Mouse (Mus musculus): ENCODE measurements around the gene Rgs9. TPM values are rescaled to one million over a fixed set of nuclear protein-coding genes. Genes with fewer than 3 reads are reported as not detected.
"Not testable (repeated sequence)": the region's sequence is repeated elsewhere in the genome, so short reads cannot be mapped to it uniquely, and the experiment has no call there.

The Rgs9 gene
- polyA plus RNA-seq (2014; fragmentation: Nextera tagmentation; extraction: Ambion mirVana), result 2.8 and 3.1 TPM in 2 replicates

- Histone ChIP-seq H3K9ac (ENCODE audit: low read length) (peak within 1 kb of the TSS; percentile 34), H3K27ac (replicated peaks; ENCODE audit: low read depth, low read length) (no peak within 1 kb of the TSS), H3K4me1 (ENCODE audit: control insufficient read depth, insufficient read depth, low read length) (no peaks in the 10 kb centered on the region; the same call in 1 of the 2 replicates), H3K4me3 (ENCODE audit: low read depth, low read length) (peak within 1 kb of the TSS; percentile 38), H3K27me3 (ENCODE audit: control insufficient read depth, insufficient read depth, low read length) (no peaks in the 10 kb centered on the region), H3K9me3 (ENCODE audit: control insufficient read depth, low read length) (no peaks in the 10 kb centered on the region), H3K36me3 (ENCODE audit: control insufficient read depth, insufficient read depth, low read length) (no peaks in the 10 kb centered on the region), H3K4me2 (ENCODE audit: low read depth, severe bottlenecking) (peak within 1 kb of the TSS; percentile 64)
- 5% methylated on average over 37 of the region's 37 CpGs for WGBS
- peak; percentile 93 for ATAC-seq (ENCODE audit: insufficient number of reproducible peaks, low FRiP score, low TSS enrichment, low read depth)
- peak; percentile 96 for DNase-seq (ENCODE audit: low spot score)
These were observed at the start of gene Rgs9 for GRCm38 (mm10) chr11:109297710-109298375. Gene Rgs9, minus strand, starts transcription at chr11:109298129.

- Histone ChIP-seq H3K4me1 (ENCODE audit: control insufficient read depth, insufficient read depth, low read length) (no peaks in the 10 kb centered on the region), H3K4me3 (ENCODE audit: low read depth, low read length) (no peak overlapping the region), H3K27me3 (ENCODE audit: control insufficient read depth, insufficient read depth, low read length) (no peaks in the 10 kb centered on the region), H3K9me3 (ENCODE audit: control insufficient read depth, low read length) (no peaks in the 10 kb centered on the region), H3K36me3 (ENCODE audit: control insufficient read depth, insufficient read depth, low read length) (no peaks in the 10 kb centered on the region), H3K27ac (replicated peaks; ENCODE audit: low read depth, low read length) (no peak overlapping the region), H3K9ac (ENCODE audit: low read length) (no peak overlapping the region), H3K4me2 (ENCODE audit: low read depth, severe bottlenecking) (no peak overlapping the region)
- 66% methylated on average over 10 of the region's 10 CpGs for WGBS
- DNase-seq (ENCODE audit: low spot score) (no peak), ATAC-seq (ENCODE audit: insufficient number of reproducible peaks, low FRiP score, low TSS enrichment, low read depth) (no peak)
These were observed 49.5 kb upstream of the Rgs9 start for GRCm38 (mm10) chr11:109347242-109347959.

- Histone ChIP-seq H3K9ac (ENCODE audit: low read length) (no peak overlapping the region), H3K36me3 (ENCODE audit: control insufficient read depth, insufficient read depth, low read length) (no peaks in the 10 kb centered on the region), H3K9me3 (ENCODE audit: control insufficient read depth, low read length) (no peaks in the 10 kb centered on the region), H3K4me2 (ENCODE audit: low read depth, severe bottlenecking) (no peak overlapping the region), H3K4me1 (ENCODE audit: control insufficient read depth, insufficient read depth, low read length) (no peaks in the 10 kb centered on the region), H3K4me3 (ENCODE audit: low read depth, low read length) (no peak overlapping the region), H3K27ac (replicated peaks; ENCODE audit: low read depth, low read length) (no peak overlapping the region), H3K27me3 (ENCODE audit: control insufficient read depth, insufficient read depth, low read length) (no peaks in the 10 kb centered on the region)
- 50% methylated on average over 10 of the region's 10 CpGs for WGBS
- no peak for DNase-seq (ENCODE audit: low spot score)
- no peak for ATAC-seq (ENCODE audit: insufficient number of reproducible peaks, low FRiP score, low TSS enrichment, low read depth)
These were observed 46.2 kb upstream of the Rgs9 start for GRCm38 (mm10) chr11:109343991-109344599.

- no peak overlapping the region for H3K9ac ChIP-seq (ENCODE audit: low read length)
- WGBS, result 44% methylated on average over 7 of the region's 7 CpGs
- no peak for DNase-seq (ENCODE audit: low spot score)
- H3K4me3 ChIP-seq (ENCODE audit: low read depth, low read length), result no peak overlapping the region
- H3K27me3 ChIP-seq (ENCODE audit: control insufficient read depth, insufficient read depth, low read length), result no peaks in the 10 kb centered on the region
- no peak overlapping the region for H3K4me2 ChIP-seq (ENCODE audit: low read depth, severe bottlenecking)
- no peak for ATAC-seq (ENCODE audit: insufficient number of reproducible peaks, low FRiP score, low TSS enrichment, low read depth)
- no peaks in the 10 kb centered on the region for H3K36me3 ChIP-seq (ENCODE audit: control insufficient read depth, insufficient read depth, low read length)
- no peak overlapping the region for H3K27ac ChIP-seq (replicated peaks; ENCODE audit: low read depth, low read length)
- no peaks in the 10 kb centered on the region for H3K9me3 ChIP-seq (ENCODE audit: control insufficient read depth, low read length)
- H3K4me1 ChIP-seq (ENCODE audit: control insufficient read depth, insufficient read depth, low read length), result no peaks in the 10 kb centered on the region
These were observed 45.6 kb upstream of the Rgs9 start for GRCm38 (mm10) chr11:109343558-109343957.

GRCm38 (mm10) chr11:109342666-109343065, 44.7 kb upstream of the Rgs9 start:
- H3K36me3 ChIP-seq (ENCODE audit: control insufficient read depth, insufficient read depth, low read length); H3K9me3 ChIP-seq (ENCODE audit: control insufficient read depth, low read length); H3K4me3 ChIP-seq (ENCODE audit: low read depth, low read length); ATAC-seq (ENCODE audit: insufficient number of reproducible peaks, low FRiP score, low TSS enrichment, low read depth); H3K27ac ChIP-seq (replicated peaks; ENCODE audit: low read depth, low read length); H3K4me2 ChIP-seq (ENCODE audit: low read depth, severe bottlenecking); H3K9ac ChIP-seq (ENCODE audit: low read length); H3K4me1 ChIP-seq (ENCODE audit: control insufficient read depth, insufficient read depth, low read length); DNase-seq (ENCODE audit: low spot score); H3K27me3 ChIP-seq (ENCODE audit: control insufficient read depth, insufficient read depth, low read length): not testable (repeated sequence)
- WGBS, result 88% methylated on average over 4 of the region's 4 CpGs

- Histone ChIP-seq H3K4me1 (ENCODE audit: control insufficient read depth, insufficient read depth, low read length) (no peaks in the 10 kb centered on the region), H3K9ac (ENCODE audit: low read length) (no peak overlapping the region), H3K27ac (replicated peaks; ENCODE audit: low read depth, low read length) (no peak overlapping the region), H3K9me3 (ENCODE audit: control insufficient read depth, low read length) (peaks cover 3% of the 10 kb centered on the region; the same call in 1 of the 2 replicates), H3K36me3 (ENCODE audit: control insufficient read depth, insufficient read depth, low read length) (no peaks in the 10 kb centered on the region), H3K27me3 (ENCODE audit: control insufficient read depth, insufficient read depth, low read length) (no peaks in the 10 kb centered on the region), H3K4me2 (ENCODE audit: low read depth, severe bottlenecking) (no peak overlapping the region), H3K4me3 (ENCODE audit: low read depth, low read length) (no peak overlapping the region)
- WGBS, result 77% methylated on average over 5 of the region's 5 CpGs
- DNase-seq (ENCODE audit: low spot score) (no peak), ATAC-seq (ENCODE audit: insufficient number of reproducible peaks, low FRiP score, low TSS enrichment, low read depth) (no peak)
These were observed 42.6 kb upstream of the Rgs9 start for GRCm38 (mm10) chr11:109340541-109340940.

GRCm38 (mm10) chr11:109339155-109339938, 41.4 kb upstream of the Rgs9 start:
- no peak for ATAC-seq (ENCODE audit: insufficient number of reproducible peaks, low FRiP score, low TSS enrichment, low read depth)
- H3K4me2 ChIP-seq (ENCODE audit: low read depth, severe bottlenecking), result no peak overlapping the region
- no peaks in the 10 kb centered on the region for H3K4me1 ChIP-seq (ENCODE audit: control insufficient read depth, insufficient read depth, low read length)
- DNase-seq (ENCODE audit: low spot score), result no peak
- no peak overlapping the region for H3K4me3 ChIP-seq (ENCODE audit: low read depth, low read length)
- H3K9me3 ChIP-seq (ENCODE audit: control insufficient read depth, low read length), result peaks cover 3% of the 10 kb centered on the region; the same call in 1 of the 2 replicates
- H3K9ac ChIP-seq (ENCODE audit: low read length), result no peak overlapping the region
- H3K36me3 ChIP-seq (ENCODE audit: control insufficient read depth, insufficient read depth, low read length), result no peaks in the 10 kb centered on the region
- no peak overlapping the region for H3K27ac ChIP-seq (replicated peaks; ENCODE audit: low read depth, low read length)
- no peaks in the 10 kb centered on the region for H3K27me3 ChIP-seq (ENCODE audit: control insufficient read depth, insufficient read depth, low read length)
- 94% methylated on average over 8 of the region's 8 CpGs for WGBS

- no peaks in the 10 kb centered on the region for H3K4me1 ChIP-seq (ENCODE audit: control insufficient read depth, insufficient read depth, low read length)
- no peak overlapping the region for H3K27ac ChIP-seq (replicated peaks; ENCODE audit: low read depth, low read length)
- no peaks in the 10 kb centered on the region for H3K27me3 ChIP-seq (ENCODE audit: control insufficient read depth, insufficient read depth, low read length)
- 63% methylated on average over 6 of the region's 6 CpGs for WGBS
- ATAC-seq (ENCODE audit: insufficient number of reproducible peaks, low FRiP score, low TSS enrichment, low read depth) (no peak), DNase-seq (ENCODE audit: low spot score) (no peak)
- no peaks in the 10 kb centered on the region for H3K36me3 ChIP-seq (ENCODE audit: control insufficient read depth, insufficient read depth, low read length)
- no peak overlapping the region for H3K4me2 ChIP-seq (ENCODE audit: low read depth, severe bottlenecking)
- peaks cover 3% of the 10 kb centered on the region; the same call in 1 of the 2 replicates for H3K9me3 ChIP-seq (ENCODE audit: control insufficient read depth, low read length)
- no peak overlapping the region for H3K4me3 ChIP-seq (ENCODE audit: low read depth, low read length)
- H3K9ac ChIP-seq (ENCODE audit: low read length), result no peak overlapping the region
These were observed 38.0 kb upstream of the Rgs9 start for GRCm38 (mm10) chr11:109335890-109336289.

All from limb, embryonic 11.5 days (tissue).